Mouse (Mus musculus) lung, adult 2 months (tissue): ENCODE measurements around the gene Def6.

ENCODE experiments used
- CTCF ChIP-seq: fragments of 200-500 bp; IDR thresholded peaks from 2 replicates; pipeline ENCODE4 v1.5.1; 2011; ENCODE audit warnings: mild to moderate bottlenecking, low read length, control low read depth; ENCODE audit not compliant: insufficient read depth
- POLR2A ChIP-seq: fragments of 200-500 bp; IDR thresholded peaks from 2 replicates; pipeline ENCODE4 v1.6.1; 2011; ENCODE audit warnings: low read depth, mild to moderate bottlenecking, control low read depth, low read length, borderline replicate concordance; ENCODE audit errors: extremely low read depth

DNA sequence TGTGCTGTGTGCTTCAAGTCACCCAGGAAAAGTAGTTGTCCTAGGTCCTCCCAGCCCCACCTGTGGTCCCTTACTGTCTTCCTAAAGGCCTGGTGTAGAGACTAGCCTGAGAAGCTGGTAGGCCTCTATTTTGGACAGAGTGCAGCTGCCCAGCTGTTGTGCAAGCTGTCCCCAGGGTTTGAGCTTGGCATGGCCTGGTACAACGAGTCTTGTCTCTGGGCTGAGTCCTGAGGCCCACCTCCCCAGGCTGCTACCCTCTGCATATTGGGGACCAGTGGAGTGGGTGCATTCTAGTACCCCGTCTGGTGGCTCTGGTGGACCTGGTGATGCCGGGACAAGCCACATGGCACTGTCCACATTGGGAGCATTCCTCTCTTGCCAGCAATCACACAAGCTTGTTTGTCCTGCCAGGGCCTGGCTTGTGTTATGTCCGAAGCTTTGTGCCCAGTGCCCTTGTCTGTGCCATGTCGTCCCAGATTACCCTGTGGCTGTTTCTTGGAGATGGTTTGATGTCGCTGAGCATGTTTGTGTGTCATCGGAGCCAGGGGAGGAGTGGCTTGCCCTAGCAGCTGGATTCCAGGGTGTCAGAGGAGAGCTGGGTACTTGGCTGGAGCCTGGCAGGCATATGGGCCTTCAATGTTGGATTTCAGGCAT is 28.5 kb downstream of the Def6 start:
- TF ChIP-seq CTCF (no peak), POLR2A (no peak)
